Mouse (Mus musculus) cerebellum, adult 2 months (tissue): Measurements from ENCODE around the gene Wdr89.

Source experiments
- CTCF ChIP-seq: fragments of 200-500 bp; IDR thresholded peaks from 2 replicates; pipeline ENCODE4 v1.5.1; 2011; ENCODE audit warnings: low read depth, mild to moderate bottlenecking, control low read depth, low read length, moderate library complexity, borderline replicate concordance; ENCODE audit not compliant: insufficient read depth
- POLR2A ChIP-seq: fragments of 200-500 bp; IDR thresholded peaks from 2 replicates; pipeline ENCODE4 v1.6.1; 2011; ENCODE audit warnings: low read length, control low read depth, borderline replicate concordance; ENCODE audit not compliant: insufficient read depth

DNA sequence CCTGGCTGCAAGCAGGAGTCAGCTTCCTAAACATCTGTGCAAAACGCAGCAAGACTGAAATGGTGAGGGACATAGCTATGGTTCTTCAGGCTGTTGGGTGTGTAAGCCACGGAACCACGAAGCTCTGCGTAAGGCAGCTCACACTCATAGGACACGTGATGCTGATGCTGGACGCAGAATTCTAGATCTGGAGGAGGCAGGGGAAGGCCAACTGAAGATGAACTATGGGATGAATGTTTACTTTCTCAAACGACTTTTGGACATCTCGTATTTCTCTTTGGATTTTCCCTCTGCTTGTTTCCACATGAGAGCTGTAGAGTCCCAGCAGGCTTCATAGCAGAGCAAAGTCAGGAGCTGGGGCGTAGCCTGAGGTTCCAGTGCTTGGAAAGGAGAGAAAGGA is 44.3 kb upstream of the Wdr89 start:
- no peak for TF ChIP-seq POLR2A
- no peak for TF ChIP-seq CTCF
